Mouse (Mus musculus) left cerebral cortex, postnatal 4 days (tissue): ENCODE measurements around the gene Aspn. TPM values are rescaled to one million over a fixed set of nuclear protein-coding genes. Genes with fewer than 3 reads are reported as not detected.
A peak's percentile ranks its signal among the peaks of the same experiment; 100 is the strongest.

Experiments used
- DNase-seq: peaks from one replicate; pipeline ENCODE4 v3.0.0-alpha.2; 2022
- intact Hi-C: fragments of 180-260 bp; cut with DNase I; formaldehyde crosslinking; loops from one replicate; pipeline ENCODE4 v1.15.1; 2025
- total RNA-seq, 2 experiments: library from RNA; stranded (reverse); gene quantifications; 2 replicates each; pipeline ENCODE4 v1.2.3; 2021

The Aspn gene
- 1 to 10 TPM in 1 of 2 experiments, under 1 TPM in 1; 0.89 to 1.1 TPM for total RNA-seq

DNA sequence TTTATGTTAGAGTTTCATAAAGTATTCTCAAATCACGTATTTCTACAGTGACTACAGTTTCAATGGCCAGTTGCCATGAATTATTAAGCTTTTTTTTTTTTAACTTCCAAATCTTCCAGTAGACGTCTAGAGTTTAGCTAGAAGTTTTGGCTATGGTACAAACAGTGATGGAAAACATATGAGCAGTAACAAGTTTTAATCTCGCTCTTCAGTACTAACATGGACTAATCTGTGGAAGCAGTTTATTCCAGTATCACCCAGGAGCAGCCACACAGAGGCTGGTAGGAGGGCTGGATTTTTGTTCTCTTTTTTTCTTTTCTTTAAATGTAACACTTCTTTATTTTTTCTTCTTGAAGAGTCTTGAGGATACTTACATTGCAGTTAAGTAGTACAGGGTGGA lies at the start of gene Aspn:
Aspn (plus strand) TSS at position 165 of the 400 bp plus-strand sequence.
- no peak for DNase-seq
- intact Hi-C loops = no loop called here

GRCm38 (mm10) chr13:49504510-49504909 lies 39.7 kb upstream of the Aspn start, which contains the start of gene Ecm2:
Ecm2 (plus strand) TSS chr13:49504810.
- intact Hi-C loops = no loop called here
- no peak for DNase-seq

DNA sequence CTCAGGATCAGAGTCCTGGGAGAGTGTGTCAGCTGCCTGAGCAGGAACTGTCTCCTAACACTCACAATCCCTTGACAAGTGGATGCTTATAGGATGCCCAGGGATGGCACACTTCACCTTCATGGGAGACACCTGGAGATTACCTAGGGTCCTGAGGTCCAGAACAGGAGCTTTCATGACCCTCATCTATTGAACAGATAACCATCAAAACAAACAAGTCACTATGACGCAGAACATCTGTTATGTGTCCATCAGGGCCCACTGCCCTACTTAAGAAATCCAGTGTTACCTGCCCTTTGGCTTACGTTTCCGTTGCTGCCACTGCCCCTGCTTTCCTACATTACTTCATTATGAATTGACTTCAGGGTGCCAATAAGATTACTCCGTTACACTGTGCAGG lies 38.5 kb upstream of the Aspn start:
- DNase-seq = no peak
- intact Hi-C loops = no loop called here

GRCm38 (mm10) chr13:49507176-49507575 lies 37.1 kb upstream of the Aspn start:
- intact Hi-C loops = no loop called here
- no peak for DNase-seq

- DNase-seq = no peak
- intact Hi-C loops = no loop called here
Measured at GRCm38 (mm10) chr13:49518761-49519160, 25.5 kb upstream of the Aspn start.

GRCm38 (mm10) chr13:49526235-49526634 lies 18.0 kb upstream of the Aspn start:
- no peak for DNase-seq
- intact Hi-C loops = no loop called here

GRCm38 (mm10) chr13:49530636-49531035 lies 13.6 kb upstream of the Aspn start:
- no peak for DNase-seq
- intact Hi-C loops = no loop called here

GRCm38 (mm10) chr13:49536946-49537345 lies 7.3 kb upstream of the Aspn start:
- intact Hi-C loops = no loop called here
- no peak for DNase-seq

DNA sequence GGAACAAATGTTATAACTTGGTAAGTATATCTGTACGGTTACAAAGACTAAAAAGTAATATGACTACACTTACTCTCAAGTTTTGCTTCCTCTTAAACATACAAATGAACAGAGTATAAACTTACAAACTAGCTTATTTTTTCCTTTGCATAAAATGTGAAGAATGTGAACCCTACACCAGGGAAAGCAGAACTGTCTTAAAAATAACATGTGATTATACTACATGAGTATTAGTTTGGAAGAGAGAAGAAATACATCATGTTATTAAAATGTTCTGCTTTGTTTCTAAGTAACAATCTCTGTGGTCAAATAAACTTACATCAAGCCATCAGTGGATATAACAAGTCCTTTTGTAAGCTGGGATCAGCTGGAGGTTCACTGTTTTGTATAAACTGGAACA lies 5.5 kb upstream of the Aspn start:
- intact Hi-C loops = no loop called here
- DNase-seq = no peak

DNA sequence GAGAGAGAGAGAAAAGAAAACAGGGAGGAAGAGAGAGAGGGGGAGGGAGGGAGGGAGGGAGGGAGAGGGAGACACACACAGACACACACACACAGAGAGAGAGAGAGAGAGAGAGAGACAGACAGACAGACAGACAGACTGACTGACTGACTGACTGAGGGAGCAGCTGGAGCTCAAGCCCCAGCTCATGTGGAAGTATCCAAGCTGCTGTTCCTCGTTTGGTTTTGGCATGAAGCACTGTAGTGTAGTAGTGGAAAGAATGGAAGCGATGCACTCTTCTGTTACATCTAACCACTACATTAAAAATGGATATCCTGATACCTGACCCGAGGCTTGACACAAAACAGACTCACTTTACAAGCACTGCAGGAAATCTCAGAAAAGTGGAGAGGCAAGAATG lies 1.4 kb downstream of the Aspn start:
- DNase-seq = no peak
- intact Hi-C loops = no loop called here

- DNase-seq = no peak
- intact Hi-C loops = no loop called here
Measured at GRCm38 (mm10) chr13:49546517-49546916, 2.3 kb downstream of the Aspn start.

DNA sequence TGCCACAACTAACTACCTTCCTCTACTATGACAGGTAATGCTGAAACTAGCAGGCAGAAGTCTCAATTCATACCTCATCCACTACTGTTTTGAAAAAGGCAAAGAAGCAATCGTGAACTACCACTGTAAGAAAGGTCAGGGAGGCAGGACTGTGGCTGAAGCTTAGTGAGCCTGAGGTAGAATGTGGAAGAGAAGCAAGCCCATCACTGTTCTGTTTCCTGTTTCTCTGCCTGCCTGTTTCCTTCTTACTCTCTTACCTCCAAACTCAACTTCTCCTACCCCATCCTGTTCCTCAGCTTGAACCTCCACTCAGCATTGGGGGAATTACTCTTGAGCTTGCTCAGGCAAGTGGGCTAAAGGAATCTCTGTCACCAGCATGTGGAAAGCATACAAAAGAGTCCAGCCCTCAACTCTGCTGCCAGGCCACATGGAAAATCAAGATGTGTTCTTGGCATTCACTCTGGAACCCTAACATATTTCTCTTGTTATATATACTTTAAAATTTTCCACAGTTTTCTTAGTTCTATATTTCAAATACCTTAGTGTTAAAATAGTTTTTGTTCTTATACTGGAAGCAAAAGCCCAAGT lies 3.4 kb downstream of the Aspn start:
- DNase-seq = no peak
- intact Hi-C loops = no loop called here

GRCm38 (mm10) chr13:49549616-49550015 lies 5.4 kb downstream of the Aspn start:
- DNase-seq = no peak
- intact Hi-C loops = no loop called here

DNA sequence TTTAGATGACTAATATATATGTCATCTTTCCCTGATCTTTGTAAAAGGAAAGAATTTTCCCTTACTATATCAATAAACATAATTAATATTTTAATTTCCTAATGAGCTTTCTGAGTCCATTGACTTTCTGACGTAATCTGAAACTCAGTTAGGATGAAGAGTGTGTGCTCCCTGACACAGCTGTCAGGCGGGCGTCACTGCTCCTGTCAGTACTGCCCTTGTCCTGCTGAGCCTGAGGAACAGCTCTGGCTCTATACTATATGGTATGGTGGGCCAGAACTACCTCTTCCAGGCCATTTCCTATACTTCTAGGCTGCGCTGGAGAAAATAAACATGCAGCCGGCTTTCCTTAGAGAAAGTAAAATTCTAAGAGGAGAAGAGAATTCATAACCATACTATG lies 10.3 kb downstream of the Aspn start:
- DNase-seq = no peak
- intact Hi-C loops = no loop called here

DNA sequence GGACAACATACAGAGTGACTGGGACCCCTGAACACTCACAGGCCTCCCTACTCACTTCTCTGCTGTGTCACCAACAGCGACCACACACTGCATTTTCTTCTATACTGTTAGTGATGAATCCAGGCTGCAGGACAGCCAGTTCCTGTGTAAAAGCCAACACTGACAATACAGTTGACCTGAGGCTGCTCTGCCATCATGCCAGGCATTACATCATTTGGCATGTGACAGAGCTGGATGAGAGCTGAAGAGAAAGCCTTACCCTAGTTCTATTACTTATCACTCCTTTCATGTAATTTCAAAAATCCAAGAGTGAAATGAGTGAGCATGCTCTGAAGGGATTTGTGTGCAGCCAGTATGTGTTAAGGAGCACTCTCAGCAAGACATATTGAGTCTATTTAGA lies 12.0 kb downstream of the Aspn start:
- DNase-seq = no peak
- intact Hi-C loops = no loop called here

DNA sequence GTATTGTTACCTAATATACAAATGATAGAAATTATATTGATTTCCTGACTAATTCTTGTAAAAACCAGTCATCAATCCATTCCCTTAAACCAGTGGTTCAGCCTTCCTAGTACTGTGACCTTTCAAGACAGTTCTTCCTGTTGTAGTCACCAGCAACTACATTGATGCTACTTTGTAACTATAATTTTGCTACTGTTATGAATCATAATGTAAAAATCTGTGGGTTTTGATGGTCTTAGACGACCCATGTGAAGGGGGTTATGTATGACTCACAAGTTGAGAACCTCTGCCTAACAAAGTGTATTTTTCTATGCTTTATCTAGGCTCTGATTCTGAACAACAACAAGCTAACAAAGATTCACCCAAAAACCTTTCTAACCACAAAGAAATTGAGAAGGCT lies 12.7 kb downstream of the Aspn start:
- DNase-seq = no peak
- intact Hi-C loops = no loop called here

DNA sequence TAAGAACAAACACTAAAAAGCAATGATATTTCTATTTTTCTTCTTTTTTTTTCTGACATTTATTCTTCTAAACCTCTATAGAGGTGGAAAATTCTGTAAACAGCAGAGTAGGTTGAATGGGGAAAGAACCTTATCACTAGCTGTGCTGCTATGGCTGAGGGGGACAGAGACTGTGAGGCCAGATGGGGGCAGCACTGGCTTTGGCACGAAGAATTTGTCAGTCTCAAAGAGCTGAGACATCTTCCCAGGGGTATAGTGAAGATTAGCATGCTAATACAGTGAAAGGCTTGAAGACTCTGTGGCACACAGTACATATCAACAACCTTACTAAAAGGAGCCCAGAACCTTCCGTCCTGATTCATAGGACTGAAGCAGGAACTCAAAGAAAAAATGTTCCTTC lies 14.9 kb downstream of the Aspn start:
- DNase-seq = peak; percentile 35
- intact Hi-C loops = no loop called here

- intact Hi-C loops = no loop called here
- DNase-seq = no peak
Measured at GRCm38 (mm10) chr13:49560886-49561285, 16.6 kb downstream of the Aspn start.

DNA sequence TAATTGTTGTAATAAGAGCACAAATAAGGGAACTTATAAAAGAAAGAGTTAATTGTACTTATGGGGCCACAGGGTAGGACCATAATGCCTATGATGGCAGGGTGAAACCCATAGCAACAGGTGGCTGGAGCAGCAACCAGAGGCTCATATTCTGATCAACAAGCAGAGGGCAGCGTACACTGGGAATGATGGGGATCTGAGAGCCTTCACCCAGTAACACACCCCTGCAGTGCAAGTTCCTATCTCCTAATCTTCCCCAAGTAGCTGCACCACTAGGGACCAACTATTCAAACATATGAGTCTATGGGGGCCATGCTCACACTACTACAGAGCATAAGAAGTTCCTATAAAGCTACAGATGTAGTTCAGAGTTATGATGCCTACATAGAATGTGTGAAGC lies 20.1 kb downstream of the Aspn start:
- intact Hi-C loops = no loop called here
- no peak for DNase-seq

- DNase-seq = no peak
- intact Hi-C loops = no loop called here
Measured at GRCm38 (mm10) chr13:49570371-49570770, 26.1 kb downstream of the Aspn start.

- intact Hi-C loops = no loop called here
- no peak for DNase-seq
Measured at GRCm38 (mm10) chr13:49571418-49571817, 27.2 kb downstream of the Aspn start.

- intact Hi-C loops = no loop called here
- DNase-seq = no peak
Measured at GRCm38 (mm10) chr13:49581541-49582530, 37.6 kb downstream of the Aspn start, which contains the start of gene Omd. Omd (plus strand) TSS chr13:49582462.
